Mouse (Mus musculus) embryo, embryonic 10.5 days (tissue): ENCODE measurements around the gene Spag4.
"Not testable (repeated sequence)": the region's sequence is repeated elsewhere in the genome, so short reads cannot be mapped to it uniquely, and the experiment has no call there.

ENCODE experiments used
- DNase-seq: peaks from one replicate; pipeline ENCODE4 v3.0.0-alpha.2; 2015; ENCODE audit warnings: low spot score

The Spag4 gene

DNA sequence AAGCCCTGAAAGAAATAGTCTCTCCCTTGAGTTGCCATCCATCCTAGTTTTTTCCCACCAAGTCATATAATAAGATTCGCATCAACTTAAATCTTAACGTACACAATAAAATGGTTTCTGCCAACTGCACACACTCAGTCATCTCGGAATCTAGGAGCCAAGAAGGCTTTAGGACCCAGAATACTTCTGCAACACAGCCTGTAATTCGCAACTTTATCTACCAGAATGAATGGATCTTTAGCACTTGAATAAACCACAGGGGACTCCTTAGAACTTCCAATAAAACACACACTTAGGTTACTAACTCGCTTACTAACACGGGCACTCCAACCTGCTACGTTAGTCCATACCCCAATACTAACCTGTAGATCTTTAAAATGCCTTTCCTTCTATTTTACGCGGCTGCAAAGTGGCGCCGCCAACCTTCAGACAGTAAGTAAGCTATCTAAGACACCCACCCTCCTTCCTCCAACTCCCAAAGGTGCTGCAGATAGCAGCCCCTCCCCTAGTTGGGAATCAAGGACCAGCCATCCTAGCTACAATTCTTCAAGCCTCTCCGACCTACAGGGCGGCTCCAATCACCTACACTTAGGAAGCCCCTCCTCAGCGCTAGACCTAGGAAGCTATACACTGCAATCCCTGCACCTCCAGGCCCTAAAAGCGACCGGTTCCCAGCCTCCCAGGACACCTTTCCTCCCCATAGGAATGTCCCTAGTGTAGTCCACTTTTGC lies 45.8 kb downstream of the Spag4 start:
- DNase-seq: peak; percentile 67

DNA sequence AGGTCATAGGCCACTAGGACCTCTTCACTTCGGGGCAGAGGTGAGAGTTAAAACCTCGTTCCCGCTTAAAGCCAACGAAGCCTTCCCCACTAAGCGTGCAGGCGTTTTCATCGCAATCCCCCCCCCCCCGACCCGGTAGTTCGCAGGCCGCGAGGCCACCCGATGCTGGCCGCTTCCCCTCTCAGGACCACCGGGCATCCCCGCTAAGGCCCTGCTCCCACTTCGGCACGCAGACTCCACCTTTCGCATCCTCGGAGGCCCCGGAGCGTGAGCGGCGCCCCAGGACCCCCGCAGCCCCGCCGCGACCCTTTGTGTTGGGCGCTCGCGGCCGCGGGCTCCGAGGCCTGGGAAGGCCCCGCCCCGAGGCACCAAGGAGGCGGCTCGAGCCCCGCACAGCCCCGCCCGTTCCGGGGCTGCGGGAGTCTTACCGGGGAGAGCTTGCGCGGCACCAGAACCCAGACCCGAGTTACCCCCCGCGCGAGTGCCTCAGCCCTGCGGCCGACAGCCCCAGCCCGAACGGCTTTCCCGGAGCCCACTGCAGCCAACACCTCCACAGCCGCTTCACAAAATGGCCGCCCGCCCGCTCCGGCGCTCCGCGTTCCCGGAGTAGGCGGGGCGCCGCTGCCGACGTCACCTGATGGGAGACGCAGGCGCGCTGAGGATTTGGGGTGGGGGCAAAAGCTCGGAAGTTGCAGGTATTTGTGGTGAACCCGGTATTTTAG lies 46.5 kb downstream of the Spag4 start, which contains the start of the genes Cpne1 and Rbm12:
TSS of gene Cpne1 (minus strand) at position 608 of the 722 bp plus-strand sequence.
TSS of gene Rbm12 (minus strand) at position 621 of the 722 bp plus-strand sequence.
- peak; percentile 95 for DNase-seq

DNA sequence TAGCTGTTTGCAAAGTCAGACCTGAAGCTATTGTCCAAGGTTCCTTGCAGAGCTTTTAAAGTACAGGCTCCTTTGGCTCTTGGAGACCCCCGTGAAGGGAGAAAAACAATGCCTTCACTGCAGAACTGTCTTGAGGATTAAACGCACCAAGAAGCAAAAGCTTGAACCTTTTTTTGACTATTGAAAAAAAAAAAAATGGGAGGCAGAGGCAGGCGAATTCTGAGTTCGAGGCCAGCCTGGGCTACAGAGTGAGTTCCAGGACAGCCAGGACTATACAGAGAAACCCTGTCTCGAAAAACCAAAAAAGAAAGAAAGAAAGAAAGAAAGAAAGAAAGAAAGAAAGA lies 47.1 kb downstream of the Spag4 start:
- not testable (repeated sequence) for DNase-seq

DNA sequence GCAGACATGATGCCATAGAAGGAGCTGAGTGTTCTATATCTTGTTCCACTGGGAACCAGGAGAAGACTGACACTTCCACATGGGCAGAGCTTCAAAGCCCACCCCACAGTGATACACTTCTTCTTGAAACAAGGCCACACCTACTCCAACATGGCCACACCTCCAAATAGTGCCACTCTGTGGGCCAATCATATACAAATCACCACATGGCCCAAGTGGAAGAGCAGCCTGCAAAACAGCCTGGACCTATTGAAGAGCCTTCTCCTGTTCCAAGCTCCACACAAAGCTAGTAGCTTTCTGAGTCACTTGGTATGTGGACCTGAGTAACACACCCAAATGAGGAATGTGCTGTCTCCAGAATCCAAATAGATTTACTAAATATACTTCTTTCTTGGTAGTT lies 54.6 kb downstream of the Spag4 start:
- no peak for DNase-seq
